Mouse (Mus musculus): ENCODE results near the gene Nfia. TPM values are rescaled to one million over a fixed set of nuclear protein-coding genes. Genes with fewer than 3 reads are reported as not detected.

Nfia gene
- total RNA-seq, 2 experiments from 2014 or later, result 97.1 to 99.7 TPM

DNA sequence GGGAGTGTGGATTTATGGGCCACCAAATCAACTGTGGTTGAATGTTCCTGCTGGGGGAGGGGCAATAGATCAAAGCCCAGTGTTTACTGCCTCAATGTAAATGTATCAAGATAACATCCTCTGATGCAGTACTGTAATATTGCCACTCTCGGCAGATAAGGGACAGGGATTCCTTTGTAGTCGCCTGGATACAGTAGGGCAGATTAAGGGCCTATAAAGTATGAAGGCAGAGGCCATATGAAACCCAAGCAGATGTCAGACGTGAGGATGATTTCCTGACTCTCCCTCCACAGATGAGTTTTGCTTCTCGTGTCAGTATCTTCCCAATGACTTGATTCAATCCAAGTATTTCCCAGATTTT, 334.5 kb downstream of the Nfia start:
- intact Hi-C loops (cut with DNase I), result loop anchor here (10.0 kb wide), 1 partner anchor 322 kb away; no protein-coding TSS in a partner anchor
- no peak for DNase-seq

DNA sequence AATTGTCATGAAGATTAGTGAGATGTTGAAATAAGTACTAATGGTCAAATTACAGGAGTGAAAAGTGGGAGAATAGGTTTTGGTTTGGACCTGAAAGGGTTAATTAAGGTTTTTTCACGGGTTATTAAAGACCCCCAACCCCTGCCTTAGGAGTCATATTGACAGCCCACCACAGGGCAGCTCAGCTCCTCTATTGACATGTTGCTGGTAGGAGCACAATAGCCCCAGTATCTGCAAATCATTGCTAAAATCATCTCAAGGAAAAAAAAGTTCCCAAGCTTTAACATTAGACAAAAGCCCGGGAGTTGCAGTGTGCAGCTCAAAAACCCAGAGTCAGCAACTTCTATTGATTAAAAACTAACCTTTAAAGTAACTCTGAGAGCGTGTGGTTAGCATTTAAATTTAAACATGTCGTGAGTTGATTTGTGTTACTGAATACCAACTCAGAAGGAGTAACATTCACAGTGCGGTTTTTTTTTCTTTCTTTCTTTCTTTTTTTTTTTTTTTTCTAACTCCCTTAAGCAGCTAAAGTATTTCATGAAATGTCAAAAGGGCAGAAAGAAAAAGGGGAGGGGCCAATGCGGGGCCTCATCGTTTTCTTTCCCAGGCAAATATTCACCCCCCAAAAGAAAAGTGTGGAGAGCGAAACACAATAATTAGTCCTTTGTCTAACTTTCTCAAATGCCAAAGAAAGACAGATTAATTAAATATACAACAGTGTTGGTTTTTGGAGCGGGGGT, 335.6 kb downstream of the Nfia start:
- intact Hi-C loops (cut with DNase I), result loop anchor here (10.0 kb wide), 1 partner anchor 323 kb away; no protein-coding TSS in a partner anchor

DNA sequence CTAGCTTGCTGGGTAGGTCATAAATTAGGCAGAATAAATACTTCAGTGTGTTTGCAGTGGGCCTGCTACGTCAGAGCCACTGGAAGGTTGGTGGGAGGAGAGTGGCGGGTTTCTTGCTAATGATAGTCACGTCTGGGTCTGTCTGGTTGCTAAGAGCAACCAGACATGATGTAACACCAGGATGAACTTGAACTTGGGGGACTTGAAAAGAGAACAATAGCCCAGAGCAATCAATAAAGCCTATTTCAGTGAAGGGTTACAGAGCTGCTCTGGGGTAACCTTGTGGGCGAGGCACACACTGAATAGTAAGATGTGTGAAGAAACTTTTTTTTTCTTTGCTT, 336.1 kb downstream of the Nfia start:
- intact Hi-C loops (cut with DNase I), result loop anchor here (10.0 kb wide), 1 partner anchor 324 kb away; no protein-coding TSS in a partner anchor
- no peak for DNase-seq

More for the DNA sequence above, 335.6 kb downstream of the Nfia start:
- DNase-seq, result no peak

DNA sequence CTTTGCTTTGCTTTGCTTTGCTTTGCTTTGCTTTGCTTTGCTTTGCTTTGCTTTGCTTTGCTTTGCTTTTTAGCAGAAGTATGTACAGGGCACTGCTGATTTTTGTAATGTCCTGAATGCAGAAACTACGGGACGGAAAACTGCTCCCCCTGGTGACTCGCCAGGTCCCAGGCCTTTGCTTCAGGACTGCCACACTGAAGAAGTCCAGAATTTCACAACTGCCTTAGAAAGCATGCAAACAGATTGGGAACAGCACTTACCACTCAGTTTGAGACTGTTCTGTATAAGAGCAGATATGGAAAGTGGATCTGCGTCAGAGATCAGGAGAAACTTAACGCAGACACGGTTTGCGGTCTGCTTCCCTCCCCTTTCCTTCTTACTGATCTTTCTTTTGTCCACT, 336.5 kb downstream of the Nfia start:
- peak; percentile 69 for DNase-seq
- intact Hi-C loops (cut with DNase I), result loop anchor here (10.0 kb wide), 1 partner anchor 324 kb away; no protein-coding TSS in a partner anchor

DNA sequence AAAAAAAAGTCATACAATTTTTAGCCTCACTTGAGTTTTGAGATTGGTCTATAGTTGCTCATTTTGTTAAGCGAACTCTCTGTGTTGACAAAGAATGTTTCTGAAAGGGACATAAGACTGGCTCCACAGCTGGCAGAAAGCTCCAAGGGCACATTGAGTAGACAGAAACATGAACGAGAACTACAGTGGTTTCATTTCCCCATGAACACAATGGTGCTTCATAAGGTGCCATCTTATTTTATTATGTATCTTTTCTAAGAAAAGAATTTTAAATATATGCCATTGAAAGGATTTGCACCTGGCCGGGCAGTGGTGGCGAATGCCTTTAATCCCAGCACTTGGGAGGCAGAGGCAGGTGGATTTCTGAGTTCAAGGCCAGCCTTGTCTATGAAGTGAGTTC, 337.4 kb downstream of the Nfia start:
- intact Hi-C loops (cut with DNase I), result loop anchor here (10.0 kb wide), 2 partner anchors 215 to 325 kb away; no protein-coding TSS in a partner anchor
- no peak for DNase-seq

DNA sequence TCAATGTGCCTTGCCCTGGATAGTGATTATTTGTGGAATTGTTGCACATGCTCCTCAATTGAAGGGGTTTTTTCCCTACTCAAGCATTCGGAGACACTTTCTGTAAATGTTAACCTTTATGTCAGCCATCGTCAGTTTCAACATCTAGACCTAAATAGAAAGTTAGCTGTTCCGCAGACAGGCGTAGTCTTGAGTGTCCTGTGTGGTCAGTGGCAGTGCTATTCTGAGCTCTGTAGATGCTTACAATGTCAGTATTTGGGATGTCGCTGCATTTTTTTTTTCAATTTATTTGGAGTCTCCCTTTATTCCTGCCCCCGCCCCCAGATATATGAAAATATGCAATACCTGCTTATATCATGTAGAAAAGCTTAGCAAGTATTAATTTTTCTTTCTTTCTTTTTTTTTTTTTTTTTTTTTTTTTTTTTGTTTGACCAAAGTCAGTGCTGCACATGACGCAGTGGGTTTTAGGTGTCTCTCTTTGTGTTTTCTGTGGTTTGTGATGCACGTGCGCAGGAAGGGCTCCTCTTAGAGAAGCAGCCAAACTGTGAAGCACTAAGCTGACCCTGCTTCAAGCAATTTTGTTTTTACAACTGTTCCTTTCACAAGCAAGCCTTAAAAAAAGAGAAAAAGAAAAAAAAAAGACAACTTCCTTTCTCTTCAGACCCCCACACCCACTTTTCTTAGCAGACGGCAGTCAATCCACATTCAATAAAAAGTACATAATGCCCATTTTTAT, 340.9 kb downstream of the Nfia start:
- DNase-seq, result no peak
- intact Hi-C loops (cut with DNase I), result loop anchor here (10.0 kb wide), 1 partner anchor 211 kb away; no protein-coding TSS in a partner anchor

DNA sequence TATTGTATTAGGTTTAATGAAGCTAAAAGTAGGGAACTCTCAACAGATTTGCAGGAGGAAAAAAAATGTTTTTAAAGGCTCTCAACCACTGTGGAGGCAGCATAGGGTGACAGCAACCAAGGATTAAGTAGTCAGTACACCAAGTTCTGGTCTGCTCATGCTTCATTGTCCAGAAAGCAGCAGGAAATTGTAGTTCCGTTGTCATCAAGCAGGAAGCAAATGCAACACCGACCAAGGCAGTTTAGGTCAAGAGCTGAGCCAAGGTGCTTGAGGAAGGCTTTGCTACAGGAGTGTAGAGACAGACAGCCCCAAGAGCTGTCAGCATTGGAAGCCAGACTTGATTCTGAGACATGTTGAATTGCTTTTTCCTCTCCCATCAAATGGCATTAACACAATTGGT, 342.4 kb downstream of the Nfia start:
- intact Hi-C loops (cut with DNase I), result loop anchor here (10.0 kb wide), 1 partner anchor 210 kb away; no protein-coding TSS in a partner anchor
- DNase-seq, result no peak

DNA sequence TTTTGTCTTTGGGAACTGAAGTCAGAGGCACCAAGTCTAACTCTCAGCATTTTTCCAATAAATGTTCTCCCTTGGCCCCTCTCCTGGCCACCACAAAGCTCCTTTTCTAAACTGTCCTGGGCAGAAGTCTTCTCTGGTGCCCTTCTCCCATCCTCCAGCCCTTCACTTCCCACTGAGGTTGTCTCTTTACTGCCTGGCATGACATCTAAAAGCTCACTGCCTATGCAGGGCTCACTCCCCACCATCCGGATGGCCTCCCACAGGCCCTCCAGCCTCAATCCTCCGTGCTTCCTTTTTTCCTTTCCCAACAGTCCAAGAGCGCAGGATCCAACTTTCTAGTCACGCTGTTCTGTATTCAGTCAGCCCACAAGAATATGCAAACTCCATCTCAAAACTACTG, 342.9 kb downstream of the Nfia start:
- DNase-seq, result no peak
- intact Hi-C loops (cut with DNase I), result loop anchor here (10.0 kb wide), 1 partner anchor 209 kb away; no protein-coding TSS in a partner anchor

DNA sequence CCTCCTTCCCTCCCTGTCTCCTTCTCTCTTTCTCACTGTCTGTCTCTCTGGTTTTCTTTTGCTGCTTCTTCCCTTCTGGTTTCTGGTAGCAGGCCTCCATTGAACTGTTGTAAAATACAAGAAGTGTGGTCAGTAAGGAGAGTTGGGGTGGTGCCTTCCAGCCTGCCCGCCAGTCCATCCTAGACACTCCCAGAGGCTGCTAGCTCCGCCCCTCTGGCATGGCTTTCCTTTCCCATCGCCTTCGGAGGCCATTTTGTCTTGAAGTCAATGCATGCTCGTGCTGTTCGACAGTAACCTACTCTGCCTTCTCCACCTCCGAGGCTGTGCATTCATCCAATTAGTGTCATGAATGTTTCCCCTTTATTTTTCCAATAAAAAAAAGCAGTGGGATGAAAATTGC, 343.5 kb downstream of the Nfia start:
- no peak for DNase-seq
- intact Hi-C loops (cut with DNase I), result loop anchor here (10.0 kb wide), 1 partner anchor 209 kb away; no protein-coding TSS in a partner anchor

DNA sequence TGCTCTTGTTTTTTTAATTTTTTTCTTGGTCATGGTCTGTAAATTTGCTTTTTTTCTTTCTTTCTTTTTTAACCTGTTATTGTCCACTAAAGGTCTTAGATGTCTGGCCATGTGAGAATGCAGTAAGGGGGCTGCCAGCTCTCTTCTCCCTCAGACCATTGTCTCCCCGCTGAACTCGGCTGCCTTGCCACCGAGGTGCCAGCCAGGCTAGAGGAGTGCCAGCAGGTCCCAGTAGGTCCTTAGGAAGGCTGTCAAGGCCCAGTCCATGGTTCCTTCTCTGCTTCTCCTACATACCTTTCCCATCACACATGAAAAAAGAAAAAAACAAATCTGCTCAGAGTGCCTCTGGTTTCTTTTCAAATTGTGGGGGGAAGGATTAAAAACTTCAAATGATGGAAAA, 345.6 kb downstream of the Nfia start:
- intact Hi-C loops (cut with DNase I), result loop anchor here (10.0 kb wide), 1 partner anchor 207 kb away; no protein-coding TSS in a partner anchor
- DNase-seq, result no peak

DNA sequence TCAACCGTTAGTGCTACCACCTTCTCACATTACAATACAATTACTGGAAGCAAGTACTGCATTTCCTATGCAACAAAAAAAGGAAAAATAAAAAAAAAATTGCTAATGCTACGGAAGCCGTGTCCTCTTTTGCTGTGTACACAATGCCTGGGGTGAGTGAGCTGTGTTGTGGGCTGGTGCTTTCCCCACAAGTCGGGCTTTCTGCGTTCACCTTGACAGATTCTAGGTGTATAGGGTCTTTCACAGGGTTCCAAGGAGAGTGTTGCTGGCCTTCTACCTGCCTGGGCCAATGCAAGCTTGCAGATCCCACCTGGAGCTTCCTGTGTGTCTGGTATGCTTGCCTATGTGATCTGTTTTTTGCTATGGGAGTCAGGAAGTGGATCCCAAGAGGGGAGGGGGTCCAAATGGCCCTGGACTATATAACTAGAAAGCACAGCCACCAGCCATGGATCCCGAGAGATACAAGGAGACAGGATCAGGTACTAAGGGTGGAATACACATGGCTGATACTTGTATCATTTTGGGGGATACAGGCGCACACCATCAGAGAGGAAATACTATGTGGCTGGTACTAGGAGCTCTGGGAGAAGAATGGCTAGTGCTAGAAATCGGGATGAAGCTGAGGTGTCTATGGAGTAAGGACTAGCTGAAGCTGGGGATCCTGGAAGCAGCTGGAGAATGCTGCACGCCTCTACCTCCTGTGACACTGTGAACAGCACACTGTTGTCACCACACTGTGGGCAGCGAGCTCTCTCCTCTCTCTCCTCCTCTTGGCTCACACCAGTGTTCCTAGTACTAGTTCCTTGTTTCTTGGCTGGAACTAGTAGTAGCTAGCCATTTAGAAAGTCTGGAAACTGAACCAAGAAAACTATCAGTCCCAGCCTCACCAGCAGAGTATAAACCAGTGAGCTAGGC, 346.5 kb downstream of the Nfia start:
- no peak for DNase-seq
- intact Hi-C loops (cut with DNase I), result loop anchor here (10.0 kb wide), 1 partner anchor 206 kb away; no protein-coding TSS in a partner anchor

DNA sequence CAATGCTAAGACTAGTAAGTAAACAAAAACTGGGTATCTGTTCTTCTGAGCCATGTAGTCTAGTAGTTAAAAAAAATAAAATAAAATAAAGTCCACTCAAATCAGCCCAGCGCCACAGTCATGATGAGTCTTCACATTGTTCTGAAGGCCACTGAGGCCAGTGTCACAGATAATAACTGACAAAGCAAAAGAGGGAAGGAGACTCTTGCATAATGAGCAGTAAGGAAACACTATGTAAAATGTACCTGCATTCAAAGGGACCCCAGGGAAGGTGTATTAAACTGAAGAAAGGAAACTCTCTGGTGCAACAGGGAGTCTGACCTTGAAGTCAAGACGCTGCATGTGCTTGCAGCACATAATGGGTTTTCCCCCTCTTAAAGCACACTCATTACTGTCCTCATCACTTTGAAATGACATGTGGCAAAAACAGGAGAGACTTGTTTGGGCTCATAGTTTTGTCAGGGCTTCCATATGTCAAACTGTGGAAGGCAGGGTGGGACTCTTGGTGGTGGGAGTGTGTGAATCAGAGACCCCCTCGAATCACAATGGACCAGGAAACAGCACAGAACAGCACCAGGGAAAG, 347.5 kb downstream of the Nfia start:
- intact Hi-C loops (cut with DNase I), result loop anchor here (10.0 kb wide), 1 partner anchor 205 kb away; no protein-coding TSS in a partner anchor
- no peak for DNase-seq

DNA sequence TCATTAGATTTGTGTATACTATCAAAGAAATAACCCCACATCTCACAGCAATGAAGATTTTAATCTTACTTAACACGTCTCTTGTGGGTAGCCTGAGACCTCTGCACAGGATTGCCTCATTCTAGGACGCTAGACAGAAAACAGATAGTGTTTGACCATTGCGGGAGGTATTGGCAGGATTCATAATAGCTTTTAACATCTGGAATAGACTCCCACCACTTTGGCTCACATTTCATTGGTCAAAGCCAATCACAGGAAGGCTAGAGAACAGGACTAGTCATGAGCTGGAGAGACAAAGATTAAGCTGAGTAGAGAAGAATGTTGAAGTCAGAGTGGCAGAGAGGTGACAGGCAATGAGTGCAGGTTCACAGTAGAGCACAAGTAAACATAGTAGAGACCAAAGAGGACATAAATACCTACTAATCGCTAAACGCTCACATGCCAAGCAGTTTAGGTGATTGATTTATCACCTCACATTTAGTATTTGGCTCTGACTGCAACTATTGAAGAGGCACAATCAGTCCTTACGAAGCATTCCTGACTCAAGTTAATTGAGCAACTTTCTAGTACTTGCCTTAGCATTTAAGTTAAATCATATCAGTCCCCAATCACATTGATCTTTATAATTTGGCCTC, 348.3 kb downstream of the Nfia start:
- DNase-seq, result no peak
- intact Hi-C loops (cut with DNase I), result no loop called here

DNA sequence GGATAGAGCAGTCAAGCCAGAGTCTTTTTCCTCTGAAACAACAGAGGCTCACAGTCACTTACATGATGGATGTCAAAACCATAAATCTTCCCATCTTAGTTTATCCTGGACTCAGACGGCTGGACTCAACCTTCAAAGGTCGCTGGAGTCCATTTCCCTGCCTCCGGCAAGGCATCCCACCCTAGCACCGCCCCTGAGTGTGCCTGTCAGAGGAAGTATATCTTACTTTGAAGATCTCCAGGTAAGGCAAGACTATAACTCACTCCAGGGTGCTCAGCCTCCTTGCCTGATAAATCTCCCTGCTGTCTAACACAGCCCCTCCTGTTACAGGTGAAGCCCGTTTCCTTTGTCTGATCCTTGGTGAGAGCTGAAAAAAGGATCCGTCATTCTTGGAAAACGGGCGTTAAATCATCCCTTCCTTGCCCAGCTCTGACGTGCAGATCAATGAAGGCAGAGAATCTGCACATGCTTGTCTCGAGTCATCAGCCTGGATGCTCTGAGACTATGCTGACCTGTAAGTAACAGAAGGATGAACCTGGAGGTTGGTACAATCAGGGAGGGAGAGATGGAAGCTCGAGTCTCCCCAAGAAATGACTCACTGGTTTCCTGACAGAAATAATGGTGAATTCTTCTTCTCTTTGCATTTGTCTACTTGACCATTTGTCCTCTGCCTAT, 353.6 kb downstream of the Nfia start:
- intact Hi-C loops (cut with DNase I), result no loop called here
- DNase-seq, result no peak

DNA sequence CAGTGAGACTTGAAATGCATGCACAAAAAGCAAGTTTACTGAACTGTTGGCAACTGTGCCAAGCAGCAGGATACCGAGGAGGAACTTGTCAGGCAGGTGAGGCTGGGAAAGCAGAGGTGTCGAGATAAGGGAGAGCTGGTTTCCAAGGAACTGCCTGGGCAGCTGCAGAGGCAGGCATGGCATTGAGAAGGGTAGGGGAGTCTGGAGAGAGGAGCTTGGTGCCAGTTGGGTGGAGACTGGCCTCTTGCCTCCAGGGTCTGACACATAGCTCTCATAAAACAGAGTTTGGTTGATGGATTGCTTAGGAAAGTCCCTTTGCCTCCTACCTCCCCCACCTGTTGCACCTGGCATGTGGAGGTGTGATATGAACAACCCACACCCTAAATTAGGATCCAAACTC, 358.3 kb downstream of the Nfia start:
- intact Hi-C loops (cut with DNase I), result no loop called here
- DNase-seq, result no peak

DNA sequence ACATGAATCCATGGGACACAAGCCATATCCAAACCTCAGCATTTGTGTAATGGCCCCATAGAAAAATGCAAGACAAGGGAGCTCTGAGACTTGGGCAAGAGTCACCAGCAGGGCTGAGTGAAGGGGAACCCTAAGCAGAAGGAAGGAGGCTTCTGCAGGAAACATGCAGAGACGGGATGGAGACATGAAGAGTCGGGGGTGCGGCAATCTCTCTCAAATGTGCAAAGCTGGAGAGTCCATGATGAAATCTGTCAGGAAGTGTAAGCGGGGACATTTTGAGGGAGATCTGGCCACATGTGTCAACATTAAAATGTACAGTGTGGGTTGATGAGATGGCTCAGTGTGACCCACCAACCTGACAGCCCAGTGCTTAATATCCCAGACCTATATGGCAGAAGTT, 361.5 kb downstream of the Nfia start:
- no peak for DNase-seq
- intact Hi-C loops (cut with DNase I), result no loop called here

DNA sequence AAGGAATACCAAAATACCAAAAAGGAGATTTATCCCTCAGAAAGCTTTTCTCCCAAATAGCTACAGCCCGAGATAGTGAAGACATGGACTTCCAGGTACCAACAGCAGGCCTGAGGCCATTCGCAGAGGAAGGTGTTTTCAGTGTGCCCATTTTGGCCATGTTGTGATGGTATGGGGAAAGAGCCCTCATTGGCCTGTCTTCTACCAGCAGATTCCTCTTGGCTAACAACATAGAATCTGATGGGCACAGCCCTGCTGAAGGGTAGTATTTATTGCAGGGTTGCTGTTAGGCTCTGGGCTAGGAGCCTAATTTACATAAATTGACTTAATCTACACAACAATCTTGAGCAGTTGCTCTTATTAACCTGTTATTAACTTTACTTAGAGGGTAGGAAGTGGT, 363.5 kb downstream of the Nfia start:
- intact Hi-C loops (cut with DNase I), result no loop called here

DNA sequence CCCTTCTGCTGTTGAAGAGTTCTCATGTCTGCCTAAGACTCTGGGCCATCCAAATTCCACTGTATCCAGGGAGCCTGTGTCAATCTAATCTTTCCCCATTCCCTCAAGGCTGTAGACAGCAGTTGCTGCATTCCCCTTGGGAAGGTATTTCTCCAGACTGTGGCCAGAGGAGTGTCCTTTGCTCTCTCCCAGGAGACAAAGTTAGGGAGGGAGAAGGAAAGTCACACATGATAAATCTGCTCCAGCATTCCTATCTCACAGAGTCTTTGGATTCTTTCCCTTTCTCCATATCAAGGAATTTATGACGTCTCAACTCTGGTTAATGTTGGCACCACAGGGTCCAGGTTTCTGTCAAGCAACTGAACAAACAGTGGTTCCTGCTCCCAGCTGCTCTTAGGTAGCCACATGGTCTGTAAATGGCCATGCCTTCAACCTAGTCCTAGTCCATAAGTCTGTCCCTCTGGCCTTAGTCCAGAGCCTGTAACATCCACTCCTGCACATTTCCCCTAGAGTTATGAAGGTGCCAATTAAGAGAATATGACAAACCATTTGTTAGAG, 370.4 kb downstream of the Nfia start:
- DNase-seq, result no peak
- intact Hi-C loops (cut with DNase I), result no loop called here

More for the DNA sequence above, 363.5 kb downstream of the Nfia start:
- no peak for DNase-seq

DNA sequence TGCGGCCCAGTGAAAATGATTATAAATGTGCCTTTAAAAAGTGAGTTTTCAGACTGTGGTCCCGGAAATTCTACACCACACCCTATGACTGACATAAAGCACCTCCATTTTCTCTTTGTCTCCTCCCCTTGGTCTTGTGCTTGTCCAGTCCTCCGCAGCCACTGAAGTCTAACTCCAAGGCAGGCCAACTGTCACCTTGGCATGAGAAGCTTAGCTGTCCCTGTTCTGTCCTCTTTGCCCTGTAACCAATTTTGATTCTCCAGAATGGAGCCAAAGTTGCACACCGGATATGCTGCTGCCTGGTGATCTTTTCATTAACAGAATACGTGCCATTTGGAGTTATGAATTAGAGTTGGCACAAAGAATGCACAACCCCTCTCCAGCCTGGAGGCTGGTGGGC, 378.0 kb downstream of the Nfia start:
- intact Hi-C loops (cut with DNase I), result no loop called here
- DNase-seq, result no peak
